Mouse (Mus musculus) megakaryocyte, embryonic 14.5 days (primary cell): ENCODE data around the gene Kctd2. TPM values are rescaled to one million over a fixed set of nuclear protein-coding genes. Genes with fewer than 3 reads are reported as not detected.

Experiments
- H3K27me3 ChIP-seq: replicated peaks from 2 replicates; pipeline ENCODE3; 2012; ENCODE audit warnings: inconsistent platforms
- H3K36me3 ChIP-seq: replicated peaks from 2 replicates; pipeline ENCODE3; 2012; ENCODE audit warnings: low read length, inconsistent platforms, mixed read lengths
- H3K4me1 ChIP-seq: 2 replicates; pipeline ENCODE4 v1.6.1; 2012; ENCODE audit warnings: inconsistent platforms
- H3K4me3 ChIP-seq: replicated peaks from 2 replicates; pipeline ENCODE3; 2012; ENCODE audit warnings: moderate library complexity, mild to moderate bottlenecking, inconsistent platforms
- H3K9me3 ChIP-seq: 2 replicates; pipeline ENCODE4 v1.6.1; 2012; ENCODE audit warnings: inconsistent platforms
- FLI1 ChIP-seq: IDR thresholded peaks from 2 replicates; pipeline ENCODE4 v1.6.1; 2012; ENCODE audit warnings: low read length, inconsistent platforms, mixed read lengths
- GATA1 ChIP-seq: IDR thresholded peaks from 3 replicates; pipeline ENCODE4 v1.6.1; 2012; ENCODE audit warnings: mixed read lengths, low read length, inconsistent platforms, borderline replicate concordance
- polyA plus RNA-seq: library from polyadenylated mRNA; stranded (reverse); fragments of >175 nt; gene quantifications from 2 replicates; pipeline ENCODE4 v1.2.3, GENCODE M21; 2012; ENCODE audit warnings: low replicate concordance; ENCODE audit not compliant: insufficient read depth

The Kctd2 gene
- polyA plus RNA-seq, 1 experiment: 13.7 TPM

DNA sequence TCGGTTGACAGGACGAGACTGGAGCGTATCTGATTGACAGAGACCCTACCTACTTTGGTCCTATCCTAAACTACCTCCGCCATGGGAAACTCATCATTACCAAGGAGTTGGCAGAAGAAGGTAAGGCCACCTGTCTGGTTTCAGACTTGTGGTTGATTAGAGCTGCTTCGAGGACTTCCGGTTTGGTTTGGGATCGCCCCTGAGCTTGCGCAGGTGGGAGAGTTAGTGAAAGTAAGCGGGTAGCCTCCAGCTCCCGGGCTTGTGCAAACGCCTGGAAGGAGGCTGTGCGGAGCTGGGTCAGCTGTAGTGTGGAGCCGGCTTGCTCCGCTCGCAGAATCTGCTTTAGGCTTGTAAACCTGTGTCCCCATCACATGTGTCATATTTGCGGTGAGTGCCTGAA is 2.0 kb downstream of the Kctd2 start:
- no peak overlapping the region for H3K4me3 ChIP-seq
- H3K9me3 ChIP-seq: no peaks in the 10 kb centered on the region
- no peaks in the 10 kb centered on the region for H3K27me3 ChIP-seq
- peaks cover 49% of the 10 kb centered on the region for H3K4me1 ChIP-seq
- TF ChIP-seq GATA1: no peak
- TF ChIP-seq FLI1: no peak
- peaks cover 49% of the 10 kb centered on the region for H3K36me3 ChIP-seq

DNA sequence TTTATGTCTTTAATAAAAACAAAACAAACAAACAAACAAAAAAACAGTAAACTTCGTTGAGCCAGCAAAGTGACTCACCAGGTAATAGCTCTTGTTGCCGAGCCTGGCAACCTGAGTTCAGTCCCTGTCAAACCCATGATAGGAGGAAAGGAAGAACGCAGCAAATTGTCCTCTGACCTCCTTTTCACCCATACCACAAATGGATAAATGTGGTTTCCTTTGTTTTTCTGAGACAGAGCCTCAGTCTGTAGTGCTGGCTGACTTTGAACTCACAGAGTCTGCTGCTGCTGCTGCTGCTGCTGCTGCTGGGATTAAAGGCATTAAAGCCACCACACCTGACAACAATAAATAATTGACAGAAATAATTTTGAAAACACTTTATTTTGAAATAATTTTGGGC is 3.2 kb downstream of the Kctd2 start:
- Histone ChIP-seq H3K27me3 (no peaks in the 10 kb centered on the region), H3K36me3 (peaks cover 49% of the 10 kb centered on the region), H3K4me1 (peaks cover 46% of the 10 kb centered on the region), H3K4me3 (no peak overlapping the region), H3K9me3 (no peaks in the 10 kb centered on the region)
- TF ChIP-seq FLI1: no peak
- TF ChIP-seq GATA1: no peak

GRCm38 (mm10) chr11:115424666-115425065 is 4.7 kb downstream of the Kctd2 start:
- Histone ChIP-seq H3K4me3 (no peak overlapping the region), H3K9me3 (no peaks in the 10 kb centered on the region), H3K27me3 (no peaks in the 10 kb centered on the region), H3K36me3 (peaks cover 64% of the 10 kb centered on the region), H3K4me1 (peaks cover 42% of the 10 kb centered on the region)
- TF ChIP-seq GATA1: no peak
- TF ChIP-seq FLI1: no peak

GRCm38 (mm10) chr11:115425671-115426070 is 5.7 kb downstream of the Kctd2 start:
- TF ChIP-seq GATA1: no peak
- TF ChIP-seq FLI1: no peak
- peaks cover 40% of the 10 kb centered on the region for H3K4me1 ChIP-seq
- no peaks in the 10 kb centered on the region for H3K27me3 ChIP-seq
- no peak overlapping the region for H3K4me3 ChIP-seq
- H3K36me3 ChIP-seq: peaks cover 74% of the 10 kb centered on the region
- H3K9me3 ChIP-seq: no peaks in the 10 kb centered on the region

- peaks cover 89% of the 10 kb centered on the region for H3K36me3 ChIP-seq
- peaks cover 7% of the 10 kb centered on the region for H3K27me3 ChIP-seq
- TF ChIP-seq GATA1 (no peak), FLI1 (no peak)
- H3K9me3 ChIP-seq: no peaks in the 10 kb centered on the region
- H3K4me1 ChIP-seq: peaks cover 20% of the 10 kb centered on the region
- H3K4me3 ChIP-seq: no peak overlapping the region
Observed at GRCm38 (mm10) chr11:115427482-115428331, 7.8 kb downstream of the Kctd2 start.

GRCm38 (mm10) chr11:115429307-115429706 is 9.4 kb downstream of the Kctd2 start:
- Histone ChIP-seq H3K9me3 (no peaks in the 10 kb centered on the region), H3K27me3 (peaks cover 22% of the 10 kb centered on the region), H3K4me1 (peaks cover 15% of the 10 kb centered on the region), H3K36me3 (peaks cover 86% of the 10 kb centered on the region), H3K4me3 (no peak overlapping the region)
- TF ChIP-seq GATA1 (no peak), FLI1 (no peak)

GRCm38 (mm10) chr11:115430561-115430960 is 10.6 kb downstream of the Kctd2 start:
- no peaks in the 10 kb centered on the region for H3K9me3 ChIP-seq
- H3K4me3 ChIP-seq: no peak overlapping the region
- peaks cover 74% of the 10 kb centered on the region for H3K36me3 ChIP-seq
- H3K4me1 ChIP-seq: peaks cover 19% of the 10 kb centered on the region
- H3K27me3 ChIP-seq: peaks cover 33% of the 10 kb centered on the region
- no peak for TF ChIP-seq GATA1
- TF ChIP-seq FLI1: no peak

DNA sequence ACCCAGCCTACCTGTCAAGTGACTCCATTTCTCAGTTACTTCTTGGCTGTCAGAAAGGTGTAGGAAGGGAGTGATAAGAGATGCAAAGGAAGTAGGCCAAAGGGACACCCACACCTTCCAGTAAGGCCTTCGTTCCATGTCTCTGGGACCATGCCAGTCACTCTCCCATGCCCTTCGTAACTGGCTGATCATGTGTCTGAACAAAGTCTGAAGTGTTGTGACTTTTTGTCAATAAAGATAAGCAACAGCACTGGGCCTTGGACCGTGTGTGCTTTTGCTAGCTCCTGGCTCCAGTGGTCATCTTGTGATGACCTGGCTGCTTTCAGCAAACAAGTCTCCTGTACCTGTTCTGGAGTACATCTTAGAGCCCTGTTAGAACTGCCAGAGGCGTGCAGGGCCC is 12.9 kb downstream of the Kctd2 start:
- Histone ChIP-seq H3K4me3 (no peak overlapping the region), H3K4me1 (peaks cover 30% of the 10 kb centered on the region), H3K9me3 (no peaks in the 10 kb centered on the region), H3K36me3 (peaks cover 51% of the 10 kb centered on the region), H3K27me3 (peaks cover 56% of the 10 kb centered on the region)
- TF ChIP-seq GATA1 (no peak), FLI1 (no peak)

DNA sequence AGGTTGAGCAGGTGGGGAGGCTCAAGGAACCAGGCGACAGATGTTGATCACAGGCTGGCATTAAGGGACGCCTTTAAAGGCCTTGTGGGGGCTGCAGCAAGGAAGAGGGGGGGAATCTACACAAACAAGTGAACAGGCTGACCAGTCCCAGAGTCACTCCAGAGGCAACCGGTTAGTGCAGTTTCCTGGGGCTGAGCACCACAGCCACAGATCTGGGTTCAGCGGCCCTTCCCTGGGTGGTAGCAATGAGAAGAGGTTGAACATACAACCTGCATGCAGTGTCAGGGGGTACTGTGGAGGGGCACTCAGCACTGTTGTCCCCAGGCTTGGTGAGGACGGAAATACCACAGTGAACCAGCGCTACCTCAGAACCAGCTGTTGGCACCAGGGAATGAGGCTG is 13.4 kb downstream of the Kctd2 start:
- no peak for TF ChIP-seq GATA1
- no peak for TF ChIP-seq FLI1
- Histone ChIP-seq H3K4me1 (peaks cover 25% of the 10 kb centered on the region), H3K9me3 (no peaks in the 10 kb centered on the region), H3K36me3 (peaks cover 46% of the 10 kb centered on the region), H3K27me3 (peaks cover 61% of the 10 kb centered on the region), H3K4me3 (no peak overlapping the region)

DNA sequence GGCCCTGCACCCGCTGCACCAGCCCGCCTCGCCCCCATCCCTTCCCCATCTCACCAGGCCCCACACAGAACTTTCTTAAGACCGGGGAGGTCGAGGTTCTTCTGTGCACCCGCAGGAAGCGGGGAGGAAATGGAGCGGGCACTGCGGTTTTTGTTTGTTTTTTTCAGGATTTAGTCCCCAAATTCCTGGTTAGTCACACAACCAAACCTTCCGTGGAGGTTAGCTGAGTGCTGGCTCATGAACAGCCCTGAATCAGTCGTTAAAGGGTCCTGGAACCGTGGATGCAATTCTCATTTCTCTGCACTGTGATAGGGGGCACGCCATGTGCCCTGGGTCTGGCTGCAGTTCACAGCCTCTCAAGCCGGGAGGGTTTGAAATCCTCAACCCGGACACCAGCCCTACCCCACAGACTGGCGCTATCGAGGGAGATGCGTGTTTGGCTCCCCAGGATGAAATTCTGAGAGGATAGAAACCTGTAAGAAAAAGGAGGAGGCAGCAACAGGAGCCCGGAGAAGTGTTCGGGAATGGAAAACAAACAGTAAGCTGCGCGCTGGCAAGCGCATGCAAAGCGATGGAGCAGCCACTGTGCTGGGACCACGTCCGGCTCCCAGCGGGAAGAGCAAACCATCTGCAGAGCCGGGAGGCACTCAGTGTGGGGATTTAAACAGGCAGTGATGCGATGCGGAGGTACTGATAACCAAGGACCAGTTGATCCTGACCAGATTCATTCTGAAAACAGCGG is 15.8 kb downstream of the Kctd2 start:
- Histone ChIP-seq H3K9me3 (peaks cover 14% of the 10 kb centered on the region), H3K36me3 (peaks cover 22% of the 10 kb centered on the region), H3K27me3 (peaks cover 80% of the 10 kb centered on the region), H3K4me3 (peak overlapping the region; percentile 10), H3K4me1 (peaks cover 19% of the 10 kb centered on the region)
- TF ChIP-seq FLI1: no peak
- TF ChIP-seq GATA1: no peak
